Mouse (Mus musculus) olfactory bulb, adult 2 months (tissue): Measurements from ENCODE around the gene Map4k2.

Source experiments
- CTCF ChIP-seq: fragments of 200-500 bp; IDR thresholded peaks from 2 replicates; pipeline ENCODE4 v1.5.1; 2012; ENCODE audit warnings: low read depth, mild to moderate bottlenecking, low read length, moderate library complexity; ENCODE audit not compliant: insufficient read depth
- POLR2A ChIP-seq: fragments of 200-500 bp; IDR thresholded peaks from 2 replicates; pipeline ENCODE4 v1.6.1; 2012; ENCODE audit warnings: mild to moderate bottlenecking, low read depth, low read length, moderate library complexity; ENCODE audit not compliant: insufficient read depth

GRCm38 (mm10) chr19:6339191-6339590, 1.7 kb upstream of the Map4k2 start:
- TF ChIP-seq CTCF (no peak), POLR2A (no peak)
